Mouse (Mus musculus) spleen, adult 2 months (tissue): Measurements from ENCODE around the gene AI661453.

Source experiments
- CTCF ChIP-seq: fragments of 200-500 bp; IDR thresholded peaks from 2 replicates; pipeline ENCODE4 v1.5.1; 2011; ENCODE audit warnings: mild to moderate bottlenecking, inconsistent platforms; ENCODE audit not compliant: insufficient read depth, insufficient read length, insufficient replicate concordance; ENCODE audit errors: extremely low read depth
- POLR2A ChIP-seq: fragments of 200-500 bp; IDR thresholded peaks from 2 replicates; pipeline ENCODE4 v1.6.1; 2011; ENCODE audit warnings: low read depth, low read length, inconsistent platforms

GRCm38 (mm10) chr17:47474250-47474649 is 37.8 kb downstream of the AI661453 start:
- no peak for TF ChIP-seq POLR2A
- TF ChIP-seq CTCF: no peak
